Mouse (Mus musculus): ENCODE data around the gene Gm10188.
A peak's percentile ranks its signal among the peaks of the same experiment; 100 is the strongest.

Gm10188 gene

DNA sequence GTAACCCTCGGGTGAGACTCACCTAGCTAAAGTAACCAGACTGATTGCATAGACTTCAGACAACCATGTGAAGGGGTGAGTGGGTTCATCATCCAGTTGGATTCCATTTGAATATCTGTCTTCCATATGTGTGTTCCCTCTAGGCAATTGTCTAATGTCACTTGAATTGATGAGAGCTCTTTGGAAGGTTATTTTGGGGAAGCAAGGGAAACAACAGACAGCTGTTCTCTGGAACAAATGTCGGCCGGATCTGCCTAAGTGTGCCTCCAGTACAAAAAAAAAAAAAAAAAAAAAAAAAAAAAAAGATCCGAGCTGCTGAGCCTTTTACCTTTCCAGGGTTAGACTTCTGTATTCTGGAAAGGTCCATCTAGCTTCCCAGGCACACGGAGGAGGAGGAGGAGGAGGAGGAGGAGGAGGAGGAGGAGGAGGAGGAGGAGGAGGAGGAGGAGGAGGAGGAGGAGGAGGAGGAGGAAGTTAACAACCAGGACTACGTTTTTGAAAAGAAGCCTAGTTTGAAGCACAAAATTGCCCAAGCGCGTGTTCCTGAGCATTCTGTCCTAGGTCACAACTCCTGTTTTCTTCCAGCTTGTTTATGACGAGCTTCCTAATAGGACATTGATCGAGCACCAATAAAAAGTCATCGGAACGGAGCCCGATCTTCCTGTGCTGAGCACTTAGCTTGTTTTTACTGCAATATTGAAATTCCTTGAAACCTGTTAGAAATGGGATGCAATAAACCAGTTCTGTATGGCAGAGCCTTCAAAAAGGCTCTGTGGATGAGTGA is 3.1 kb downstream of the Gm10188 start:
- DNase-seq (ENCODE audit: low spot score), result no peak

DNA sequence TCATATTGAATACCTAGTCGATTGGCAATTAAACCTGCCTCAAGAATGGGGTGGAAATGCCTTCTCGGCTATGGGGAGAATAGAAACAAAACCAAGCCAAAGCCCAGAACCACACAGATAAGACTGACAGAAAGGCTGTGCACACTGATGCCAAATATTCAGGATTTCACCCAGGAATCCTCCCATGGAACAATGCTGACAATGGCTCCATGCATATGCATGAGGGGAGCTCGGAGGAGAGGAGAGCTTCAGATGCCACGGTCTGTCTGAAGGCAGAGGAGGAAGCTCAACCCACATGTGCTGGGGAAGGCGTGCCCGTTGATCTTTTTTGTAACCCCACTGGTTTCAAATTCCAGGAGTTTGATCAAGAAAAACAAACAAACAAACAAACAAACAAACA is 7.4 kb downstream of the Gm10188 start:
- no peak for DNase-seq (ENCODE audit: low spot score)

DNA sequence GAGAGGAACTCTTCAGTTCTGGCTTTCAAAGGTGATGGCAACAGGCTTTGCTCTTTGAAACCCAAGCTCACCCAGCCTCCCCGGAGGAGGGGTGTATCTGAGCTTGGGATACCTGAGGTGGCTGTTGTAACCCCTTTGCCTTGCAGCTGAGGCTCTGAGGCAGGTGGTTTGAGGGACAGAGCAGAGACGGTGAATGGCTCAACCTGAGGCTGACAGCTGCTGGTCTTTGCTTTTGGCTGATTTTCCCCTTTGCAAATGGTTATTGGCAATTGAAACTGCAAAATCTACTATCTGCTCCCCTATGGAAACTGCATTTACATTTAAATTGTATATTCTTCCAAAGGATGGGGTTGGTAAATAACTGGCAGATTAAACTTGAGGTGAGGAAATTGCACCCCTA is 7.9 kb downstream of the Gm10188 start:
- DNase-seq (ENCODE audit: low spot score), result no peak

DNA sequence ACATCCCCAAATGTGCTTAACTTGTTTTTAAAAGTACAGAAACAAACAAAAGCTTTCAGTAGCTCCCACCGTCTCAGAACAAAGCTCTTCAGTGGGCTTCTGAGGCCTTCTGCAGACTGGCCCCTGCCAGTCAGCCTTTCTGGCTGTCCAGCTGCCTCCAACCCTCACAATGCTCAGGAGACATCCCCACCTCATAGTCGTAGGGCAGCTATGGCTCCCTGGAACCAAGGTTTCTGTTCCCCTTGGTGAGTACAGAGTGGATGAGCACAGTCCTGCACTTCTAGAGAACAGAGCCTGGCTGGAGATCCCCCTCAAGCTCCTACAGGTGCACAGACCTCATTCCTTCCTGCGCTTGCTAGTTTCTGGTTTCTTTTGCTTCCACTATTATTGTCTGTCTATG is 13.3 kb downstream of the Gm10188 start:
- no peak for DNase-seq (ENCODE audit: low spot score)

- DNase-seq (ENCODE audit: low spot score), result no peak
Observed at GRCm38 (mm10) chr1:132213076-132213475, 16.5 kb downstream of the Gm10188 start.

DNA sequence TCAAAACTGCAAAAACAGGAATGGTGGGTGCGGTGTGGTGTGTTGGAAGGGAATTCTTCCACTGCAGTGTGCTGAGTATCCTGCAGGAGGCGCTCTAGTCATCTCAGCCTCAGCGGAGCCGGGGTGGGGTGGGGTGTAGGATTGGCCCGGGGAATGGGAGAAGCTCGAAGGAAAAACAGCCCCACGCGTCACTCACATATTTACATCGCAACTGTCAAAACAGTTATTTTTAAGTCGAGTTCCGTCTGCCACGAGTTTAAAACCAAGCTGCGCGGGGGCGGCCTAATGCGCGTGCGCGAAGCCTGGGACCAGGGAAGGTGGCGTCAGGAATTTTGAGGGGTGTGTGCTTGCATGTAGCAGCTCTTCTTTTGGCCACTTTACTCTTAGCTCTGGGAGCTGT is 17.3 kb downstream of the Gm10188 start:
- DNase-seq (ENCODE audit: low spot score), result peak; percentile 77

DNA sequence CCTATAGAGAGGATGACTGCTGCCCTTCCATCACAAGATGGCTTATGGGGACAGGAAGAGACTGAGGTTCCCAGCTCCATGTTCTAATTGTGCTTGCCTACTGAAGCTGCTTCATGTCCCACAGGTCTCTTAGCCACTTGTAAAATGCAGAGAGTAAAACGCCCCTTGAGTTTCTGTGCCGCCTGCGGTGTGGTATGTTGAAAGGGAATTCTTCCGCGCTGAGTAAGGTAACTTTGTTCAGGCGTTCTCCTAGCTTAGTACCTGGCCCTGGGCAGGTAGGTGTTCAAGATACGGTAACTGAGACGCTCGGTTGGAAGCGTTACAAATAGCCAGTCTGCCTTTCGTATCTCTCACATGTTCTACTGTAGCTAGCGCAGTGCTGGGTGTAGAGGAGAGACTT is 17.9 kb downstream of the Gm10188 start:
- DNase-seq (ENCODE audit: low spot score), result no peak

DNA sequence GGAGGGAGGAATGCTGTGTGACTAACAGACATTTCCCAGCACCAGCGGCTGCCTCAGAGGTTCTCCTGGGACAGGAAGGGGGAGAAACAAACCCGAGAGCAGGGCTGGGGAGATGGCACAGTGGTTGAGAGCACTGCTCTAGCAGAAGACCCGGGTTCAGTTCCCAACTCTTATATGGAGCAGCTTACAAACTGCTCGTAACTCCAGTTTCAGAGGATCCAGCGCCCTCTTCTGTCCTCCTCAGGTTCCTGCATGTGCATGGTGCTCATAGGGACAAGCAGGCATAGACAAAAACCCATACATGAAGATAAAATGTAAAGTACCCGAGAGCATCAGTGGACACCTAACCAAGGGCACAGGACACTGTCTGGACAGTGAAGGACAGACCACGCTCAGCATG is 18.6 kb downstream of the Gm10188 start:
- peak; percentile 69 for DNase-seq (ENCODE audit: low spot score)

DNA sequence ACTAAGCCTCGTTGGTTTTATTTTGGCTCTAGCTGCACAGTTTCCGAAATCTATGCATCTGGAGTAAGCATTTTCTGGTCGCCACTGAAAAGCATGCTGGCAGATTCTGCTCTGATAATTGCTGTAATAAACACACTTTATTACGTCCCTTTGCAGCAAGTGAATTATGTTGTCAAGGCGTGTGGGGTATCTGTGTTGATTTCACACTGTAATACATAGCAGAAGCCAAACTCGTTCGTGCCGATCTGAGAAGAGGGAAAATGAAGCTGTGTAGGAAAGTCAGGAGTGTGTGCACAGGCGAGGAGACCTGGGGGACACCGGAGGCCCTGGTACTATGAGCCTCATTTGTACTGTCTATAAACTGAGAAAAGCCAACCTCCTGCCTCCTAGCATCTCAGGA is 20.2 kb downstream of the Gm10188 start:
- DNase-seq (ENCODE audit: low spot score), result no peak

- no peak for DNase-seq (ENCODE audit: low spot score)
Observed at GRCm38 (mm10) chr1:132208154-132208553, 21.4 kb downstream of the Gm10188 start.

DNA sequence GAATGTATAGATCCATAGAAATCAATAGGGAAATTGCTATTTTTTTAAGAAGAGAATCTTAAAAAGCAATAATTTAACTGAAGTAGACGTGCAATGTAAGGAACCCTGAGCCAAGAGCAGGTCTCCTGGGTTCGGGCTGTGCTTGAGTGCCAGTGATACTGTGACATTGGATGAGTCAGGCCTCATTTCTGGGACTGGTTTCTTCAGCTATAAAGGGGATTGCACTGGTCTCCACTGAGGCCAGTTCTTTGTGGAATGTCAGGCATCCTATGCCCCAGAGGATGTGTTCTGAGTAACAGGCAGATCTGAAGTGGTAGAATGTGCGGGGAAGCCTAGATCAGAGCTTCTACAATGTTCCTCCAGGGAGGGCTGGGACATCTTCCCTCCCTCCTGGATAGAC is 22.7 kb downstream of the Gm10188 start:
- DNase-seq (ENCODE audit: low spot score), result no peak

GRCm38 (mm10) chr1:132205958-132206357 is 23.6 kb downstream of the Gm10188 start:
- no peak for DNase-seq (ENCODE audit: low spot score)

DNA sequence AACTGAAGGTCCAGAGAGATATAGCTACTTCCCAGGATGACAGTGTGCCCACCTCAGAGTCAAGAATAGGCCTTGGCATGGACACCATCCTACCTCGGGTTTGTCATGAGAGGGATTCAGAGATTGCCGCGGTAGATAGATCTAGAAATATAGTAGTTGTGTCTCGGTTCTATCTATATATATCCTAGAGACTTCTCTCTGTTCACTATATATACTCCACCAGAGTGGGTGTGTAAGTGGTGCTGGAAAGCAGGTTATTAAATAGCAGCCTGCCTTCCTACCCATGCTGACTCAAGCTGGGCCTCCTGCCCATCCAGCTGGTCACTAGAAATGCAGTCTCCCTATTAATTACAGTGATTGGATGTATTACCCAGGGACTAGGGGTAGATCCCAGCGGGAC is 26.8 kb downstream of the Gm10188 start:
- no peak for DNase-seq (ENCODE audit: low spot score)

DNA sequence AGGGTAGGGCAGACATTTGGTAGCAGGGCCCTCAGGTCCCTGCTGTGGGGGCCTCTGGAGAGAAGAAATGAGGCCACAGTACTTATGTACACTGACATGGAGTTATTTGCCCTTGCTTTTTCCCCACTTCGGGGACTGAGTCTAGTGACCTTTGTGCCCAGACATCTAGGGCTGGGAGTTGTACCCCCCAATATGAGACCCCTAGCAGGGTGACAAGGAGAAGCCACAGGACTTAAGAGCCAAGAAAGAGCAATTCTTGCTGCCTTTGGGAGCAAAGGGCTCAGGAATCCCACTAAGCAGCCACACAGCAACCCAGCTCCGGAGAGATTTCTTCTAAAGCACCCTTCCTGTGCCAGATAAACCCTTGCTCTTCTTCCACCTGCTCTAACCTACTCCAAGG is 27.6 kb downstream of the Gm10188 start:
- DNase-seq (ENCODE audit: low spot score), result no peak

DNA sequence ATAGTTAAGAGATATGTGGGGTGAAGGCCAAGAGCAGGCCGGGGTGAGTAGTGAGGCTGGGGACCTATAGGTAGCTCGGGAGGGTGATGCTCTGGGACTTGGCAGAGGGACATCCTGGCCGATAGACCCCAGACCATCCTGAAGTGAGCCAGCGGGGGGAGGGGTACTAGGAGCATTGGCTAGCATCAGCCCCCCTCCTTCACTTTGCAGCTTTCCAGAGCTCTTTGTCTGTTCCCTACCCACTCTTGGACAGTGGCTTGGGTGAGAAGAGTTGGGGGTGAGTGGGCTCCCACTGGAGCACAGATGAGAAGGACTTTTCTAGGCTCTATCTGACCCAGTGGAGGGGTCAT is 28.1 kb downstream of the Gm10188 start:
- no peak for DNase-seq (ENCODE audit: low spot score)

GRCm38 (mm10) chr1:132200562-132201510 is 28.7 kb downstream of the Gm10188 start:
- DNase-seq (ENCODE audit: low spot score), result peak; percentile 71

- no peak for DNase-seq (ENCODE audit: low spot score)
Observed at GRCm38 (mm10) chr1:132199934-132200333, 29.6 kb downstream of the Gm10188 start.

DNA sequence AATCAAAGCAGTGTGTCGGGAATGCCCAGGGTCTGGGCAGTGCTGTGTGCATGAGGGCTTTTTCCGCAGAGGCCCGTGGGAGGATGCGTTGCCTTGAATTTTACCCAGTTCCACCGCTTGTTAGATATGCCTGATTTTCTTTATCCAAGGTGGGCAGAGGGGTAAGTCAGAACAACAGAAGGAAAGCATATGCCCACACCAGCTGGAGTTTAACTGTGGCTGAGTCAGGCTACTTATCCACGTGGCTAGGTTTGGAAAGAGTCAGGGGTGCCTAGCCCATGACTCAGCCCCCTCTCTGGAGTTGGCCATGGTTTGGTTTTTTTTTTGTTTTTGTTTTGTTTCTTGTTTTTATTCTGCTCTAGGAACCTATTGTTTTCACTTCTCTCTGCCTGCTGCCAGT is 30.3 kb downstream of the Gm10188 start:
- DNase-seq (ENCODE audit: low spot score), result no peak

- no peak for DNase-seq (ENCODE audit: low spot score)
Observed at GRCm38 (mm10) chr1:132198401-132199071, 31.0 kb downstream of the Gm10188 start.

- no peak for DNase-seq (ENCODE audit: low spot score)
Observed at GRCm38 (mm10) chr1:132197666-132198065, 31.9 kb downstream of the Gm10188 start.

DNA sequence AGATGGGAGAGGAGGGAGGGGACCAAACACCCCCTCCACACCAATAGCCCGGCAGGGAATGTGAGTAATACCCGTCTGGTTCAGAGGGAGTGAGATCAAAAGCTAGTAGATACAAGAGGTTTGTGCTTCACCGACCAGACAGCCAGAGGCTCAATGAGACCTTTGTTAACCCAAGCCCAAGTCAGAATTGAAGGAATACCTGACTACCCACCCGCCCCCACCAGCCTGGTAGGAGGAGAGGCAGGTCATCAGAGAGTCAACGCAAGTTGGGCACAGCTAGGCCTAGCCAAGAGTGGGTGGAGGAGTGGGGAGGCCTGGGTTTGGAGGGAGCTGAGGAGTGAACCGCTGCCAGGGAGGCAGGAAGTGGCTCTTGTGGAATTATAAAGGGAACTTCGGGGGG is 33.2 kb downstream of the Gm10188 start:
- DNase-seq (ENCODE audit: low spot score), result no peak

DNA sequence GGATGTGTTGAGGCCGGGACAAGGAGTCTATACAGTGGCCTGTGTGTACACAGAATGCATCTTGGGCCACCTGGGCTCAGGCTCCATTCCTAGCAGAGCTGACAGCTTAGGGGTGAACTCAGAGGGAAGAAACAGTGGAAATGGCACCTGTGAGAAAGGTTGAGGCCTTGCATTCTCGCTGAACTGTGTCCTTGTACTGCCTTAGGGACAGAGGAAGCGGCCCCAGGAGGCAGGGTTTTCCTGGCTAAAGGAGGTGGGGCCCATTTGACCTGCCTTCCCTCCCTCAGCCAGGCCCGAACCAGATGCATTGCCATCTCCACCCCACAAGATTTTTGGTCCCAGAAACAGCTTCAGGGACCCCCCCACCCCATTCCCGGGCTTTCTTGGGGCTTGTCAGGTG is 33.9 kb downstream of the Gm10188 start:
- no peak for DNase-seq (ENCODE audit: low spot score)

GRCm38 (mm10) chr1:132195100-132195499 is 34.5 kb downstream of the Gm10188 start:
- no peak for DNase-seq (ENCODE audit: low spot score)
